Comparison of ENCODE assay signal across 8 mouse cellular contexts in the genomic region with DNA sequence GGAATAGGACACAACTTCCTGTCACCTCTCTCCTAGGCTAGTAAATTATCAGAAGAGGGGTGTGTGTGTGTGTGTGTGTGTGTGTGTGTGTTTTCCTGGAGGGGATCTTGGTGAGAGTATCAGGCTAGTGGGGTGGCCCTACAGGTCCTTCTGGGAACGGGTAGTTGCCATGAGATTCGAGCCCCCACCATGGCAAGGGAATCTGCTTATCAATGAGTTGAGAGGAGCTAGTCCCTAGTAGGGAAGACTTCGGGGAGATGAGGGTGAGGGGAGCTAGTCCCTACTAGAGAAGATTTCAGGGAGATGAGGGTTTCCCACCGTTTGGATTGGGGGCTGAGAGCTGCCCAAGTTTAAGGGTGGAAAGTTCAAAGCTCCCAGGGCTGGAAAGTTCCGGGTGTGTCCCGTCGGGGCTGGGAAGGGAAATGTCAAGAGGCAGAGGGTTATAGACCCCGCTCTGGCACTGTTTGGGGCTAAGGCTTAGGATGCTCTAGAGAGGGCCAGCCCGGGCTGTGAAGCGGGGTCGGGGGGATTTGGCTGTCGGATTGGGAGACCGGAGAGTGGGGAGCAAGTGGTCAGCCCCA. TPM values are rescaled to one million over a fixed set of nuclear protein-coding genes. Genes with fewer than 3 reads are reported as not detected.
DNase-seq lines count a peak whose midpoint lies in the region; ATAC-seq and TF ChIP-seq lines count a peak whose summit lies in the region.

No protein-coding gene starts in this region.

- no peak for TF ChIP-seq CTCF in E14TG2a.4 (conservative IDR thresholded peaks at IDR 0.05; ENCODE audit: low read length)
- TF ChIP-seq CTCF in midbrain, postnatal 0 days (IDR thresholded peaks at IDR 0.05): no peak

- H3K9me3 ChIP-seq in E14TG2a.4 (ENCODE audit: low read length): no peaks in the 10 kb centered on the region
- H3K9me3 ChIP-seq in forebrain, embryonic 14.5 days (replicated peaks; ENCODE audit: control insufficient read depth, low read length): no peaks in the 10 kb centered on the region
- no peaks in the 10 kb centered on the region for H3K9me3 ChIP-seq in midbrain, postnatal 0 days (ENCODE audit: low read length)

- peak; percentile 16 for DNase-seq in 416B (ENCODE audit: low read depth)
- no peak for DNase-seq in forebrain, embryonic 14.5 days (ENCODE audit: low spot score)
- DNase-seq in kidney, postnatal 14 days: peak; percentile 23
- no peak for DNase-seq in midbrain, postnatal 0 days (ENCODE audit: low spot score)
- no peak for DNase-seq in right cerebral cortex, adult 2 months (ENCODE audit: low spot score in 2 of 2)
- DNase-seq in left cerebral cortex, postnatal 36 days (ENCODE audit: low spot score in 2 of 2): no peak
- DNase-seq in lung, postnatal 10 days: no peak

- intact Hi-C loops in left cerebral cortex, postnatal 36 days (cut with DNase I): loop anchor here (10.0 kb wide), 1 partner anchor 143 kb away; no protein-coding TSS in a partner anchor

- H3K36me3 ChIP-seq in E14TG2a.4 (ENCODE audit: insufficient read depth, low read length): no peaks in the 10 kb centered on the region
- H3K36me3 ChIP-seq in forebrain, embryonic 14.5 days (ENCODE audit: control insufficient read depth, insufficient read depth, low read length): no peaks in the 10 kb centered on the region
- H3K36me3 ChIP-seq in midbrain, postnatal 0 days (ENCODE audit: insufficient read depth, low read length): peaks cover 9% of the 10 kb centered on the region

- H3K9ac ChIP-seq in forebrain, embryonic 14.5 days (ENCODE audit: low read length): peak overlapping the region; percentile 96
- H3K9ac ChIP-seq in midbrain, postnatal 0 days (replicated peaks; ENCODE audit: low read length, poor library complexity, severe bottlenecking): peak overlapping the region; percentile 96

- 4% methylated on average over 13 of the region's 13 CpGs for WGBS in forebrain, embryonic 14.5 days
- WGBS in midbrain, postnatal 0 days: under 1% methylated on average over 13 of the region's 13 CpGs

- no peak; the same call in none of the 2 replicates for ATAC-seq in forebrain, embryonic 14.5 days
- ATAC-seq in midbrain, postnatal 0 days (ENCODE audit: low FRiP score): peak; percentile 4

- H3K4me3 ChIP-seq in E14TG2a.4 (replicated peaks; ENCODE audit: low read length): peak overlapping the region; percentile 96
- peak overlapping the region; percentile 90 for H3K4me3 ChIP-seq in forebrain, embryonic 14.5 days (ENCODE audit: low read depth, low read length)
- peak overlapping the region; percentile 91 for H3K4me3 ChIP-seq in midbrain, postnatal 0 days (ENCODE audit: low read depth, low read length)

- peaks cover 37% of the 10 kb centered on the region for H3K27me3 ChIP-seq in E14TG2a.4 (ENCODE audit: insufficient read depth, low read length)
- no peaks in the 10 kb centered on the region for H3K27me3 ChIP-seq in forebrain, embryonic 14.5 days (replicated peaks; ENCODE audit: control insufficient read depth, insufficient read depth, low read length)
- H3K27me3 ChIP-seq in midbrain, postnatal 0 days (ENCODE audit: insufficient read depth, low read length): no peaks in the 10 kb centered on the region

- peaks cover 17% of the 10 kb centered on the region for H3K4me1 ChIP-seq in E14TG2a.4 (replicated peaks; ENCODE audit: low read depth, low read length)
- peaks cover 5% of the 10 kb centered on the region; the same call in 1 of the 2 replicates for H3K4me1 ChIP-seq in forebrain, embryonic 14.5 days (ENCODE audit: control insufficient read depth, insufficient read depth, low read length)
- H3K4me1 ChIP-seq in midbrain, postnatal 0 days (ENCODE audit: insufficient read depth, low read length): peaks cover 3% of the 10 kb centered on the region; the same call in 1 of the 2 replicates

- H3K4me2 ChIP-seq in forebrain, embryonic 14.5 days (ENCODE audit: low read length): peak overlapping the region; percentile 88
- peak overlapping the region; percentile 88 for H3K4me2 ChIP-seq in midbrain, postnatal 0 days (ENCODE audit: low read depth, low read length, poor library complexity, severe bottlenecking)

- peak overlapping the region; percentile 77; the same call in 1 of the 2 replicates for H3K27ac ChIP-seq in forebrain, embryonic 14.5 days (ENCODE audit: low read depth, low read length)
- peak overlapping the region; percentile 86 for H3K27ac ChIP-seq in midbrain, postnatal 0 days (ENCODE audit: low read depth, low read length)

RNA-seq across cellular contexts. Expression of gene Tmem9b, which starts 1.2 kb away (rescaled TPM):
- polyA plus RNA-seq in forebrain, embryonic 14.5 days (2014; fragmentation: Nextera tagmentation; extraction: Ambion mirVana): 115 and 117 TPM in 2 replicates
- total RNA-seq in midbrain, postnatal 0 days (2014; rRNA removed): 316 and 407 TPM in 2 replicates
- polyA plus RNA-seq in midbrain, postnatal 0 days (2015; fragmentation: Nextera tagmentation; extraction: Ambion mirVana): 167 and 169 TPM in 2 replicates
- total RNA-seq in left cerebral cortex, postnatal 36 days (2021): 10 to 100 TPM; 87.6 to 95.3 TPM

RNA-seq across cellular contexts. Expression of gene Ascl3, which starts 20.0 kb away (rescaled TPM):
- not detected in 2 replicates for polyA plus RNA-seq in forebrain, embryonic 14.5 days (2014; fragmentation: Nextera tagmentation; extraction: Ambion mirVana)
- not detected in 2 replicates for total RNA-seq in midbrain, postnatal 0 days (2014; rRNA removed)
- 0.23 TPM in 1 of 2 replicates, not detected in the other for polyA plus RNA-seq in midbrain, postnatal 0 days (2015; fragmentation: Nextera tagmentation; extraction: Ambion mirVana)
- total RNA-seq in left cerebral cortex, postnatal 36 days (2021): not detected

RNA-seq across cellular contexts. Expression of gene BC051019, which starts 27.9 kb away (rescaled TPM):
- 0.26 and 0.55 TPM in 2 replicates for polyA plus RNA-seq in forebrain, embryonic 14.5 days (2014; fragmentation: Nextera tagmentation; extraction: Ambion mirVana)
- total RNA-seq in midbrain, postnatal 0 days (2014; rRNA removed): 1.5 TPM in 1 of 2 replicates, not detected in the other
- 0.45 and 0.58 TPM in 2 replicates for polyA plus RNA-seq in midbrain, postnatal 0 days (2015; fragmentation: Nextera tagmentation; extraction: Ambion mirVana)
- not detected for total RNA-seq in left cerebral cortex, postnatal 36 days (2021)

RNA-seq across cellular contexts. Expression of gene Nrip3, which starts 30.3 kb away (rescaled TPM):
- 4.5 and 6.8 TPM in 2 replicates for polyA plus RNA-seq in forebrain, embryonic 14.5 days (2014; fragmentation: Nextera tagmentation; extraction: Ambion mirVana)
- 25.4 and 38.5 TPM in 2 replicates for total RNA-seq in midbrain, postnatal 0 days (2014; rRNA removed)
- 17.8 and 21.7 TPM in 2 replicates for polyA plus RNA-seq in midbrain, postnatal 0 days (2015; fragmentation: Nextera tagmentation; extraction: Ambion mirVana)
- total RNA-seq in left cerebral cortex, postnatal 36 days (2021): 10 to 100 TPM; 83.4 to 98.3 TPM

RNA-seq across cellular contexts. Expression of gene Akip1, which starts 48.0 kb away (rescaled TPM):
- polyA plus RNA-seq in forebrain, embryonic 14.5 days (2014; fragmentation: Nextera tagmentation; extraction: Ambion mirVana): 15.1 and 18.5 TPM in 2 replicates
- 7.3 and 8.2 TPM in 2 replicates for total RNA-seq in midbrain, postnatal 0 days (2014; rRNA removed)
- 12.1 and 13.7 TPM in 2 replicates for polyA plus RNA-seq in midbrain, postnatal 0 days (2015; fragmentation: Nextera tagmentation; extraction: Ambion mirVana)
- total RNA-seq in left cerebral cortex, postnatal 36 days (2021): 1 to 10 TPM; 5.2 to 5.7 TPM

Comparison
In these comparisons a context has a peak if more than half of its experiments do, and no peak if none do; other contexts are left out.
1. DNase-seq: peak in 416B (single experiment) and kidney, postnatal 14 days (single experiment); none in forebrain, embryonic 14.5 days (single experiment), midbrain, postnatal 0 days (single experiment), right cerebral cortex, adult 2 months (0 of 2), left cerebral cortex, postnatal 36 days (0 of 2) and lung, postnatal 10 days (single experiment).
2. Peak in every context shown above with its lines, with median percentiles within 50 percentile points of each other: H3K4me3 ChIP-seq.